Mouse (Mus musculus) lung, adult 2 months (tissue): ENCODE results near the gene Cox8a.

Source experiments
- CTCF ChIP-seq: fragments of 200-500 bp; IDR thresholded peaks from 2 replicates; pipeline ENCODE4 v1.5.1; 2011; ENCODE audit warnings: mild to moderate bottlenecking, low read length, control low read depth; ENCODE audit not compliant: insufficient read depth
- POLR2A ChIP-seq: fragments of 200-500 bp; IDR thresholded peaks from 2 replicates; pipeline ENCODE4 v1.6.1; 2011; ENCODE audit warnings: low read depth, mild to moderate bottlenecking, control low read depth, low read length, borderline replicate concordance; ENCODE audit errors: extremely low read depth

DNA sequence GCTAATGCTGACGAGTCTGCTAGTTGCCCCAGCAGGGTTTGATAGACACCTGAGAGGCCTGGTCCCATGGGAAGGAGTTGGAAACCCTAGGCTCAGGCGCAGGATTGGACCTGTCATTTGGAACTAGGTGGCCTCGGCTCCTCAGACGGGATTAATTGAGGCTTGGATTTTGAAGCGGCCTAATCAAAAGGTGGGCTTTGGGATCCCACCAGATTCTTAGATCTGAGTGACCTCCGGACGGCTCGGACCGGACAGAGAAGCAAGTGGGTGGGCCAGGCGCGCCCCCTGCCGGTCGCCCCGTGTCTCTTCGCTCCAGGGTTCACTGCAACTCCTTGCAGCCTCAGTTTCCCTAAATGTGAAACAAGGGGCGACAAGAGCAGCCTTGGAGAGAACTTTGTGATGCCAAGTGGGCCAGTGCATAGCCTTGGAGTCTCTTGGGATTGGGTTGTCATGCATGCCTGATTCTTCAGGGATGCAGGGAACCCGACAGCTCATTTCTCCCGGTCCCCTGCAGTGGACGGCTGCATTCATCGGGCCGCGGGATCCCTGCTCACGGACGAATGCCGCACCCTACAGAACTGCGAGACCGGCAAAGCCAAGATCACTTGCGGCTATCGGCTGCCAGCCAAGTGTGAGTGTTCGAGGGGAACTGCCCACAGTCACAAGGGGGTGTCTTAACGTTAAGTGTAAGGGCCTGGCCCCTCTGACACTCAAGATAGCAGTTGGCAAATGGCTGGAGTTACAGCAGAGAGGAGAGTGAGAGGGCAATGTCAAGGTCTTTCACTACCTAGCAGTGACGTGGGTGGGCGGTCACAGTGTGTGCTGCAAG, 21.3 kb downstream of the Cox8a start:
- TF ChIP-seq POLR2A (no peak), CTCF (peak; percentile 50)
